9 mouse cellular contexts compared by ENCODE assay signal in the genomic region with DNA sequence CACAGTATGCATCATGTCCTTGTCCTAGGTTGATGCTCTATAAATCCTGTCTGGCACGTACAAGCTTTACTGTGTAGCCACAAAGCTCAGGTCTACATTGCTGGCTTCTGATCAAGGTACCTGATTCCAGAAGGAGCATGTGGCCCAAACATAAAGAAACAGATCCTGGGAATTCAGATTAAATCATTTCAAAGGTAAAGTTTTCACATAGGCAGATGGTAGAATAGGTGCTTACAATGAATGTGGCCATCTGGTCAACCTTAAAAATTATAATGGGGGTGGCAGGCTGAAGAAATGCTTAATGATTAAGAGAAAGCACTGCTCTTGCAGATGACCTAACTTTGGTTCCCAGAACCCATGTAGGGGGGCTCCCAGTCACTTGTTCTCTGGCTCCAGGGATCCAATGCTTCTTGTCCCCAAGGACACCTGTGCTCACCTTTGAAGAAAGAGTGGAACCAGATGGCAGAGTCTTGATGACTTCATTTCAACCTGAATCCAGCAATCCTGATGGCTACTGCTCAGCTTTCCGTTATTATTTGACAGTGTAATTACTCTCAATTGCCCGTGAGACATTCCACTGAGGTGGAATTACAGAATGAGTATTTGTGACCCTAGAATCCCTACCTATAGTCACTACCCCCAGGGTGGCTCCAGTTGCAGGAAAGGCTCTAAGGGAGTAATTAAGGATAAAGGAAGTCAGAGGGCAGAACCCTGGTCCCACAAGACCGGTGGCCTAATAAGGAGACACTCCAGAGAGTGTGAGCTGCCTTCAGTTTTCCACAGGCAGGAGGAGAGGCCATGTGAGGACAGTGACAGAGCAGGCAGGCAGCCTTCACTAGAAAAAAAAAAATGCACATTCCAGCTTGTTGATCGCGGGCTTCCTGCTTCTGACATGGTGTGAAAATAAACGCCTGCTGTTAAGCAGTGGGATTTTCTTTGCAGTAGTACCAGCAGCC.
A peak's percentile ranks its signal among the peaks of the same experiment; 100 is the strongest.
DNase-seq lines count a peak whose midpoint lies in the region; ATAC-seq and TF ChIP-seq lines count a peak whose summit lies in the region.
"Had no signal": no experiment of that assay in that cellular context is flagged by ENCODE, and none has a peak within 500 bp of the region (broad histone marks: within the 10 kb centered on the region; RNA-seq: fewer than 3 reads in every experiment).

No protein-coding gene starts in this region.

- H3K36me3 ChIP-seq in heart, embryonic 10.5 days = no peaks in the 10 kb centered on the region
- H3K36me3 ChIP-seq in intestine, postnatal 0 days (ENCODE audit: control insufficient read depth, insufficient read depth) = no peaks in the 10 kb centered on the region
- H3K36me3 ChIP-seq: liver, embryonic 15.5 days had no signal

- 45% methylated on average over 7 of the region's 7 CpGs for WGBS in heart, embryonic 10.5 days
- WGBS in intestine, postnatal 0 days = 54% methylated on average over 7 of the region's 7 CpGs

- H3K9me3 ChIP-seq in heart, embryonic 10.5 days = no peaks in the 10 kb centered on the region
- H3K9me3 ChIP-seq in intestine, postnatal 0 days (ENCODE audit: control insufficient read depth) = no peaks in the 10 kb centered on the region
- H3K9me3 ChIP-seq: liver, embryonic 15.5 days had no signal

- no peaks in the 10 kb centered on the region for H3K27me3 ChIP-seq in heart, embryonic 10.5 days (ENCODE audit: insufficient read depth, poor library complexity, severe bottlenecking)
- H3K27me3 ChIP-seq in intestine, postnatal 0 days (replicated peaks; ENCODE audit: control insufficient read depth, insufficient read depth, low read length) = no peaks in the 10 kb centered on the region
- H3K27me3 ChIP-seq: liver, embryonic 15.5 days had no signal

- ATAC-seq in intestine, postnatal 0 days = no peak

- H3K4me2 ChIP-seq in intestine, postnatal 0 days (replicated peaks; ENCODE audit: low read depth) = no peak overlapping the region
- H3K4me2 ChIP-seq: liver, embryonic 15.5 days had no signal

- peaks cover 5% of the 10 kb centered on the region; the same call in 1 of the 2 replicates for H3K4me1 ChIP-seq in heart, embryonic 10.5 days
- no peaks in the 10 kb centered on the region for H3K4me1 ChIP-seq in brown adipose tissue, adult 24 weeks (ENCODE audit: control insufficient read depth, insufficient read depth, insufficient read length, low read length)
- H3K4me1 ChIP-seq in intestine, postnatal 0 days (replicated peaks; ENCODE audit: control insufficient read depth, insufficient read depth, low read length) = no peaks in the 10 kb centered on the region
- H3K4me1 ChIP-seq: liver, embryonic 15.5 days had no signal

- no peak overlapping the region for H3K4me3 ChIP-seq in heart, embryonic 10.5 days
- H3K4me3 ChIP-seq in brown adipose tissue, adult 24 weeks (ENCODE audit: insufficient read depth, low read depth, low read length) = no peak overlapping the region
- H3K4me3 ChIP-seq in intestine, postnatal 0 days (ENCODE audit: low read depth, low read length) = no peak overlapping the region
- H3K4me3 ChIP-seq: liver, embryonic 15.5 days had no signal

- DNase-seq in heart, adult 11 months = peak; percentile 96
- DNase-seq in heart, embryonic 10.5 days (ENCODE audit: low spot score) = no peak
- peak; percentile 24 for DNase-seq in embryo, embryonic 11 days
- DNase-seq in heart, postnatal 14 days = peak; percentile 6 to 40
- DNase-seq in gastrocnemius, postnatal 14 days = no peak
- DNase-seq in thymus, postnatal 10 days (ENCODE audit: low spot score in 2 of 2) = no peak

- no peak for TF ChIP-seq CTCF in intestine, postnatal 0 days (IDR thresholded peaks at IDR 0.05; ENCODE audit: low read depth)

- H3K27ac ChIP-seq in heart, embryonic 10.5 days = no peak overlapping the region
- peak overlapping the region; percentile 69 for H3K27ac ChIP-seq in brown adipose tissue, adult 24 weeks (replicated peaks; ENCODE audit: low read depth, low read length)
- H3K27ac ChIP-seq in intestine, postnatal 0 days (ENCODE audit: low read depth, low read length) = no peak overlapping the region
- H3K27ac ChIP-seq: liver, embryonic 15.5 days had no signal

- H3K9ac ChIP-seq in intestine, postnatal 0 days (ENCODE audit: low read depth, low read length) = no peak overlapping the region
- H3K9ac ChIP-seq: liver, embryonic 15.5 days had no signal

- intact Hi-C loops in heart, postnatal 14 days (cut with DNase I) = no loop called here
- intact Hi-C loops in gastrocnemius, postnatal 14 days (cut with DNase I; ENCODE audit: low total_unique reads) = no loop called here

Comparison
In these comparisons a context has a peak if more than half of its experiments do, and no peak if none do; other contexts are left out.
1. DNase-seq: peak in heart, adult 11 months (single experiment), embryo, embryonic 11 days (single experiment) and heart, postnatal 14 days (2 of 2); none in heart, embryonic 10.5 days (single experiment), gastrocnemius, postnatal 14 days (single experiment) and thymus, postnatal 10 days (0 of 2).